ENCODE assay signal across 18 mouse cellular contexts in the genomic region with DNA sequence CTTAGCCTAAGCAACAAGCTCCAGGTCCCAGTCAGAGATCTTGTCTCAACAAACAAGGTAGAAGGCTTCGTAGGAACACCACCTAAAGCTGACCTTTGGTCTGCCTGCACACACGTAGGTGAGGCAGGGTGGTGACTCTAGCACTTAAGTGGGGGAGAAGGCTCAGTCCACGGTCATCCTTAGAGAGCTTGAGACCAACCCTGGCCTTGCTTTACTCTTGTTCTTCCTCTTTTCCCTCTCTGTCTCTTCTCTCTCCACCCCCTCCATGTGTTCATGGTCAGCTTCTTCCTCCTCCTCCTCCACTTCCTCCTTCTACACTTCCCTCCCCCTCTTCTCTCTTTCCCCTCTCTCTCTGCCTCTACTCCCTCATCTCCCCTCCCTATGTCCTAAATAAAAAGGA.
DNase-seq lines count a peak whose midpoint lies in the region; ATAC-seq and TF ChIP-seq lines count a peak whose summit lies in the region.
"Had no signal": no experiment of that assay in that cellular context is flagged by ENCODE, and none has a peak within 500 bp of the region (broad histone marks: within the 10 kb centered on the region; RNA-seq: fewer than 3 reads in every experiment).

No protein-coding gene starts in this region.

- no peak overlapping the region for H3K9ac ChIP-seq in liver, postnatal 0 days (replicated peaks)
- H3K9ac ChIP-seq in liver, embryonic 12.5 days: no peak overlapping the region
- H3K9ac ChIP-seq in hindbrain, embryonic 12.5 days: no peak overlapping the region
- H3K9ac ChIP-seq: heart, embryonic 15.5 days; hindbrain, embryonic 13.5 days; lung, embryonic 14.5 days; midbrain, embryonic 15.5 days had no signal

- no peaks in the 10 kb centered on the region for H3K9me3 ChIP-seq in liver, postnatal 0 days (ENCODE audit: low read length)
- H3K9me3 ChIP-seq in liver, embryonic 12.5 days (replicated peaks): no peaks in the 10 kb centered on the region
- no peaks in the 10 kb centered on the region for H3K9me3 ChIP-seq in hindbrain, embryonic 12.5 days (replicated peaks)
- H3K9me3 ChIP-seq: heart, embryonic 15.5 days; hindbrain, embryonic 13.5 days; midbrain, embryonic 15.5 days had no signal

- H3K27me3 ChIP-seq in liver, postnatal 0 days (ENCODE audit: insufficient read depth, low read length): no peaks in the 10 kb centered on the region
- no peaks in the 10 kb centered on the region for H3K27me3 ChIP-seq in liver, embryonic 12.5 days (replicated peaks)
- H3K27me3 ChIP-seq in hindbrain, embryonic 12.5 days: no peaks in the 10 kb centered on the region
- H3K27me3 ChIP-seq: heart, embryonic 15.5 days; hindbrain, embryonic 13.5 days; midbrain, embryonic 15.5 days had no signal

- WGBS in liver, postnatal 0 days (ENCODE audit: insufficient replicate concordance): 39% methylated on average over 3 of the region's 3 CpGs
- 42% methylated on average over 3 of the region's 3 CpGs for WGBS in liver, embryonic 12.5 days (ENCODE audit: insufficient replicate concordance)
- 85% methylated on average over 3 of the region's 3 CpGs for WGBS in hindbrain, embryonic 12.5 days

- no peak for TF ChIP-seq CTCF in liver, postnatal 0 days (IDR thresholded peaks at IDR 0.05; ENCODE audit: low read depth)

- DNase-seq in liver, postnatal 0 days: no peak
- DNase-seq in layer of hippocampus, adult 8-10 months (ENCODE audit: low spot score in 2 of 2): no peak
- no peak for DNase-seq in adipocyte (ENCODE audit: low spot score)
- DNase-seq: adrenal gland, adult 8-10 months; cerebellum, adult 2 months; gastrocnemius, adult 2 months; heart, adult 2 months; kidney, postnatal 10 days; layer of hippocampus, adult 9-11 months; lung, embryonic 14.5 days; thymus, postnatal 36 days had no signal

- H3K4me1 ChIP-seq in liver, postnatal 0 days (ENCODE audit: insufficient read depth): peaks cover 10% of the 10 kb centered on the region
- peaks cover 23% of the 10 kb centered on the region for H3K4me1 ChIP-seq in liver, embryonic 12.5 days
- peaks cover 14% of the 10 kb centered on the region for H3K4me1 ChIP-seq in hindbrain, embryonic 12.5 days

- no peaks in the 10 kb centered on the region; the same call in none of the 2 replicates for H3K36me3 ChIP-seq in liver, postnatal 0 days (replicated peaks; ENCODE audit: insufficient read depth, low read length)
- H3K36me3 ChIP-seq in liver, embryonic 12.5 days: no peaks in the 10 kb centered on the region
- no peaks in the 10 kb centered on the region for H3K36me3 ChIP-seq in hindbrain, embryonic 12.5 days
- H3K36me3 ChIP-seq: heart, embryonic 15.5 days; hindbrain, embryonic 13.5 days; midbrain, embryonic 15.5 days had no signal

- no peak overlapping the region for H3K4me3 ChIP-seq in liver, postnatal 0 days (ENCODE audit: low read depth, low read length)
- no peak overlapping the region for H3K4me3 ChIP-seq in liver, embryonic 12.5 days
- no peak overlapping the region for H3K4me3 ChIP-seq in hindbrain, embryonic 12.5 days
- H3K4me3 ChIP-seq: gastrocnemius, adult 2 months; heart, adult 2 months; heart, embryonic 15.5 days; hindbrain, embryonic 13.5 days; midbrain, embryonic 15.5 days had no signal

- no peak overlapping the region for H3K27ac ChIP-seq in liver, postnatal 0 days (ENCODE audit: low read depth)
- no peak overlapping the region for H3K27ac ChIP-seq in liver, embryonic 12.5 days
- H3K27ac ChIP-seq in hindbrain, embryonic 12.5 days: no peak overlapping the region
- H3K27ac ChIP-seq: gastrocnemius, adult 2 months; heart, adult 2 months; heart, embryonic 15.5 days; hindbrain, embryonic 13.5 days; midbrain, embryonic 15.5 days had no signal

- no peak for TF ChIP-seq EP300 in liver, postnatal 0 days (IDR thresholded peaks at IDR 0.05; ENCODE audit: low read depth)

- ATAC-seq in liver, postnatal 0 days: no peak
- ATAC-seq in liver, embryonic 12.5 days: no peak
- peak; percentile 85 for ATAC-seq in common myeloid progenitor, adult 5-6 weeks (replicated peaks; ENCODE audit: low read depth, poor library complexity, severe bottlenecking)
- ATAC-seq in megakaryocyte progenitor cell, adult 5-6 weeks (replicated peaks; ENCODE audit: poor library complexity): peak; percentile 90
- no peak for ATAC-seq in hindbrain, embryonic 12.5 days (ENCODE audit: low FRiP score)
- ATAC-seq: midbrain, embryonic 15.5 days had no signal

- H3K4me2 ChIP-seq in liver, postnatal 0 days (ENCODE audit: low read depth, low read length): peak overlapping the region; percentile 38; the same call in 1 of the 2 replicates
- H3K4me2 ChIP-seq in liver, embryonic 12.5 days: no peak overlapping the region
- H3K4me2 ChIP-seq in hindbrain, embryonic 12.5 days (replicated peaks): no peak overlapping the region
- H3K4me2 ChIP-seq: heart, embryonic 15.5 days; hindbrain, embryonic 13.5 days; lung, embryonic 14.5 days; midbrain, embryonic 15.5 days had no signal

Comparison
In these comparisons a context has a peak if more than half of its experiments do, and no peak if none do; other contexts are left out.
1. ATAC-seq: peak in common myeloid progenitor, adult 5-6 weeks (single experiment) and megakaryocyte progenitor cell, adult 5-6 weeks (single experiment); none in liver, postnatal 0 days (single experiment), liver, embryonic 12.5 days (single experiment) and hindbrain, embryonic 12.5 days (single experiment).